Mouse (Mus musculus): ENCODE results near the gene Aff4.

Gene Aff4

GRCm38 (mm10) chr11:53427993-53428715, 77.5 kb downstream of the Aff4 start:
- no peak for DNase-seq (ENCODE audit: low read depth, low spot score)

GRCm38 (mm10) chr11:53428716-53429057, 78.1 kb downstream of the Aff4 start:
- DNase-seq (ENCODE audit: low read depth, low spot score): no peak

GRCm38 (mm10) chr11:53429182-53429581, 78.5 kb downstream of the Aff4 start:
- no peak for DNase-seq (ENCODE audit: low read depth, low spot score)

- no peak for DNase-seq (ENCODE audit: low read depth, low spot score)
These were observed 79.7 kb downstream of the Aff4 start for GRCm38 (mm10) chr11:53430300-53430669.

- DNase-seq (ENCODE audit: low read depth, low spot score): peak; percentile 100
These were observed 80.2 kb downstream of the Aff4 start, which contains the start of the genes Uqcrq and Gdf9 for GRCm38 (mm10) chr11:53430670-53431346. Gene Uqcrq (minus strand): TSS chr11:53430831. Gene Gdf9 (plus strand): TSS chr11:53431023.

GRCm38 (mm10) chr11:53431347-53432056, 80.9 kb downstream of the Aff4 start:
- no peak for DNase-seq (ENCODE audit: low read depth, low spot score)

- no peak for DNase-seq (ENCODE audit: low read depth, low spot score)
These were observed 82.4 kb downstream of the Aff4 start for GRCm38 (mm10) chr11:53433057-53433456.

- DNase-seq (ENCODE audit: low read depth, low spot score): peak; percentile 59
These were observed 84.9 kb downstream of the Aff4 start for GRCm38 (mm10) chr11:53435504-53435903.

- DNase-seq (ENCODE audit: low read depth, low spot score): no peak
These were observed 85.7 kb downstream of the Aff4 start for GRCm38 (mm10) chr11:53436338-53436737.

GRCm38 (mm10) chr11:53441921-53442320, 91.3 kb downstream of the Aff4 start:
- DNase-seq (ENCODE audit: low read depth, low spot score): no peak

GRCm38 (mm10) chr11:53443861-53444260, 93.2 kb downstream of the Aff4 start:
- peak; percentile 58 for DNase-seq (ENCODE audit: low read depth, low spot score)

GRCm38 (mm10) chr11:53445562-53445961, 94.9 kb downstream of the Aff4 start:
- DNase-seq (ENCODE audit: low read depth, low spot score): no peak

GRCm38 (mm10) chr11:53446183-53446582, 95.5 kb downstream of the Aff4 start:
- DNase-seq (ENCODE audit: low read depth, low spot score): no peak

- DNase-seq (ENCODE audit: low read depth, low spot score): no peak
These were observed 97.4 kb downstream of the Aff4 start for GRCm38 (mm10) chr11:53447996-53448395.

- no peak for DNase-seq (ENCODE audit: low read depth, low spot score)
These were observed 97.9 kb downstream of the Aff4 start for GRCm38 (mm10) chr11:53448529-53448928.

- DNase-seq (ENCODE audit: low read depth, low spot score): no peak
These were observed 99.6 kb downstream of the Aff4 start for GRCm38 (mm10) chr11:53450070-53450705.

- DNase-seq (ENCODE audit: low read depth, low spot score): no peak
These were observed 100.7 kb downstream of the Aff4 start for GRCm38 (mm10) chr11:53451361-53451760.

- DNase-seq (ENCODE audit: low read depth, low spot score): no peak
These were observed 101.8 kb downstream of the Aff4 start for GRCm38 (mm10) chr11:53452396-53452795.

- no peak for DNase-seq (ENCODE audit: low read depth, low spot score)
These were observed 102.4 kb downstream of the Aff4 start for GRCm38 (mm10) chr11:53453031-53453430.

GRCm38 (mm10) chr11:53456474-53457371, 106.1 kb downstream of the Aff4 start, which contains the start of the genes Gm10447 and Shroom1:
Gene Gm10447 (minus strand): TSS chr11:53457110.
Gene Shroom1 (plus strand): TSS chr11:53457205.
- peak; percentile 78 for DNase-seq (ENCODE audit: low read depth, low spot score)

Data from ZHBTc4 (cell line).